Mouse (Mus musculus) liver, embryonic 14.5 days (tissue): ENCODE measurements around the gene Med24.

ENCODE experiments used
- CTCF ChIP-seq: IDR thresholded peaks from 2 replicates; pipeline ENCODE4 v1.5.1; 2016; ENCODE audit warnings: antibody characterized with exemption, low read depth, control low read depth
- EP300 ChIP-seq: IDR thresholded peaks from 2 replicates; pipeline ENCODE4 v1.6.1; 2016; ENCODE audit warnings: antibody characterized with exemption, low read depth

- no peak for TF ChIP-seq CTCF
- no peak for TF ChIP-seq EP300
These were observed 25.0 kb upstream of the Med24 start for GRCm38 (mm10) chr11:98754151-98754620.
